Mouse (Mus musculus) mouse embryonic stem cell (cell line): ENCODE results near the gene Gm20388.

Experiments used
- in situ Hi-C, 2 experiments: fragments of 300-500 bp; cut with MboI; formaldehyde crosslinking; loops; 1 replicate in 1 of 2; 3 replicates in 1 of 2; pipeline ENCODE4 v1.14.3; 2019 to 2020; ENCODE audit warnings: low sequenced_read_pairs in 2 of 2, low pct_unique_long_range_greater_than_20kb in 1 of 2, mixed read lengths in 1 of 2; ENCODE audit not compliant: unreplicated experiment in 1 of 2

Gene Gm20388

GRCm38 (mm10) chr8:120607885-120608284 lies 697.2 kb downstream of the Gm20388 start:
- in situ Hi-C loops = no loop called here

DNA sequence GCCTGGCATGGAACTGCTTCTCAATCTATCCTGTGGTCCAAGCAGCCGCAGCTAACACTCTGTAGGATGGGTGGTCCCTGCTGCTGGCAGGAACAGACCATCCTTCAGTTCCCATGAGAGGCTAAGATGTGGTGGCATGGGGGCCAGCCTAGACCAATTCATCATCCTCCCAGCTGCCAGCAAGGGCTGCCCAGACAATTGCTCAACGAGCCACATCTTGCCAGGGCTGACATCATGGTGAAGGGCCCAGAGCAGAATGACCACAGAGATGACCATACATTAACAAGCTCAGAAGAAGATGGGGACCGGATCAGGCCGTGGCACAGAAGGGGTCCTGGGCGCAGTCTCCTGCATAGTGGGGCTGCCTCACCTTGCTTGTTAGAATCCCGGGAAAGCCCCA lies 700.2 kb downstream of the Gm20388 start:
- in situ Hi-C loops = loop anchor here in 1 of 2 experiments (5.0 kb wide), 1 partner anchor 289 kb away; no protein-coding TSS in a partner anchor

GRCm38 (mm10) chr8:120614491-120614890 lies 703.9 kb downstream of the Gm20388 start:
- in situ Hi-C loops = loop anchor here in 1 of 2 experiments (5.0 kb wide), 1 partner anchor 292 kb away; no protein-coding TSS in a partner anchor

GRCm38 (mm10) chr8:120616663-120617626 lies 706.3 kb downstream of the Gm20388 start:
- in situ Hi-C loops = no loop called here

DNA sequence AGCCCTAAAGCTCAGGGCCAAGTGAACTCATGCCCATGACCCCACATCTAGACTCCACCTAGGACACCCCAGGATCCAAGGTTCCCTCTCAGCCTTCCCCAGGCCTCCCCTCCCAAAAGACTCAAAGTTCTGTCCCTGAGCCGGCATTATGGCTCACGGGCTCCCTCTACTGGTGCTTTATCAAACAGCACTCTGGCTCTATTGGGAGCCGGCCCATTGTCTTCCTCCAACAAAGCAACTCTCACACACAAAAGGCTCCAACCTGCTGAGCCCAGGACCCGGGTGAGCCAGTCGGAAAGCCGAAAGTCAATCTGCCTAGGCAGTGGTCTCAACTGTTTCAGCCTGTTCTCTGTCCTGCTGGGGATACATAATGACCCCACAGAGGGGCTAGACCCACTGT lies 707.5 kb downstream of the Gm20388 start:
- in situ Hi-C loops = no loop called here

GRCm38 (mm10) chr8:120619235-120620180 lies 708.9 kb downstream of the Gm20388 start:
- in situ Hi-C loops = no loop called here

- in situ Hi-C loops = no loop called here
Measured at GRCm38 (mm10) chr8:120620441-120620840, 709.8 kb downstream of the Gm20388 start.

GRCm38 (mm10) chr8:120622161-120622560 lies 711.5 kb downstream of the Gm20388 start:
- in situ Hi-C loops = no loop called here

DNA sequence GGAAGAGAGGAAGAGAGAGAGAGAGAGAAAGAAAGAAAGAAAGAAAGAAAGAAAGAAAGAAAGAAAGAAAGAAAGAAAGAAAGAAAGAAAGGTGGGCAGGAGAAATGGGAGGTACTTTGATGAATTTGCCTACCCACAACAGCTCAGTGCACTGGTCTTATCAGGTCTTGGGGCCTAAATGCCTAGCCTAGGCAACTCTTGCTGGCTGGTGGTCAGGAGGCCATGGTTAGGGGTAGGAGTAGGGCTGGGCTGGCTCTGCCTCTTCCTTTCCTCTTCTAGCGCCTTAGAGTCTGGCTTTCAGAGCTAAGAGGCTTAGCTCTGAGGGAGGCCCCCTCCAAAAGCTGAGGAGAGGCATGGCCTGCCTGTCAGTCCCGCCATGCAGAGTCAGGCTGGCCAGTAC lies 713.0 kb downstream of the Gm20388 start:
- in situ Hi-C loops = no loop called here

- in situ Hi-C loops = no loop called here
Measured at GRCm38 (mm10) chr8:120626461-120626860, 715.8 kb downstream of the Gm20388 start.

GRCm38 (mm10) chr8:120627298-120627697 lies 716.7 kb downstream of the Gm20388 start:
- in situ Hi-C loops = no loop called here

DNA sequence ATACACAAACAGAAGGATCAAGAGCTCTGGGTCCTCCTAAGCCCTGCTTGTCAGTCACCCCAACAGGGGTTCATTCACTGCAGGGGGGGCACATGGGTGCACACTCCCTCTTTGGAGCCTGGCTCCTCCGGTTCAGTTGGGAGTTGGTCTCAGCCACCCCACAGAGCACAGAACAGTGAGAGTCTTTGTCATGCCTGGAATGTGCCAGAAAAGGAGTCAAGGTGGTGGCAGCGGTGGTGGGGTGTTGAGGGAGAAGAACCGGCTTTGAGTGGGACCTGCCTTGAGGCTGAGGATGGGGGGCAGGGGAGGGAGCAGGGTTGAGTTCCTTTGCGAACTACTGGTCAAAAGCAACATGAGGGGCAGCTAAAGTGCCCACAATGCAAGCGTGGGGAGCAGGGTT lies 719.4 kb downstream of the Gm20388 start:
- in situ Hi-C loops = no loop called here

- in situ Hi-C loops = no loop called here
Measured at GRCm38 (mm10) chr8:120630848-120631247, 720.2 kb downstream of the Gm20388 start.

DNA sequence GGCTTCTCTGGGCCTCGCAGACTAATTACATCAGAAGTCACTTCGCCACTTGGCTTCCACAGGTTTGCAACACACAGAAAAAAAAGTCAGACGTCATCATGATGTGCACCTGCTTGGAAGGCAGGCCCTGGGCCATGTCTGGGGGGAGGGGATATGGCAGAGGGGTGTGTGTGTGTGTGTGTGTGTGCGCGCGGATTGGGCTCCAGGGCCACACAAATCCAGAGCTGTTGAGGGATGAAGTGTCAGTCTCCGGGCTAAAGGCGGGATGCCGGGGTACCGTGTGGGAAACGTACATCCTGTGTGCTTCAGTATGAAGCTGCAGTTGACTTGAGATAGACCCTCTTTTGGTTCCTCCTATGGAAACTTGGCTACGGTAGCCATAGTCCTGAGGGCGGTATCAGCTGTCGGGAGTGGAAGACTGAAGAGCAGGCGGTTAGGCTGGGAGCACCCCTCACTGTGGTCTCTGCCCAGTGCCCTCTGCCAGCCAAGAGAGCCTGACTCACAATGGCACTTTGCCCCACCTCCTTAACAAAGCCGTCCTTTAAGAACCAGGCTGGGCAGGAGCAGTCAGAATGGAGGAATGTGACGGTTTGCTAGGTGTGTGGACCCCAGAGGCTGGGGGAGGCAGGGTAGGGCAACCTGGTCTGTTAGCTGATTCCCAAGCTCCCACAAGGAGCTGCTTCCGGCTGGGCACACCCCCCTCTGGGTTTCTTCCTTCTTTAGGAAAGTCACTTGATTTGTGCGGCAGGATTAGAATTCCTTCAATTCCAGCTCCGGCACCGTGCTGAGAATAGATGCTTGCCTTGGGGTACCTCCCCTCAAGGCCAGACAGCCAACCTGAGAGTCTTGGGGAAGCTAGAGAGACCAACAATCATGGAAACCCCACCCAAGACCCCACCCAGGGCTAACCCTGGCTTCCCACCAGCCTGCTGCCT lies 721.1 kb downstream of the Gm20388 start:
- in situ Hi-C loops = no loop called here

DNA sequence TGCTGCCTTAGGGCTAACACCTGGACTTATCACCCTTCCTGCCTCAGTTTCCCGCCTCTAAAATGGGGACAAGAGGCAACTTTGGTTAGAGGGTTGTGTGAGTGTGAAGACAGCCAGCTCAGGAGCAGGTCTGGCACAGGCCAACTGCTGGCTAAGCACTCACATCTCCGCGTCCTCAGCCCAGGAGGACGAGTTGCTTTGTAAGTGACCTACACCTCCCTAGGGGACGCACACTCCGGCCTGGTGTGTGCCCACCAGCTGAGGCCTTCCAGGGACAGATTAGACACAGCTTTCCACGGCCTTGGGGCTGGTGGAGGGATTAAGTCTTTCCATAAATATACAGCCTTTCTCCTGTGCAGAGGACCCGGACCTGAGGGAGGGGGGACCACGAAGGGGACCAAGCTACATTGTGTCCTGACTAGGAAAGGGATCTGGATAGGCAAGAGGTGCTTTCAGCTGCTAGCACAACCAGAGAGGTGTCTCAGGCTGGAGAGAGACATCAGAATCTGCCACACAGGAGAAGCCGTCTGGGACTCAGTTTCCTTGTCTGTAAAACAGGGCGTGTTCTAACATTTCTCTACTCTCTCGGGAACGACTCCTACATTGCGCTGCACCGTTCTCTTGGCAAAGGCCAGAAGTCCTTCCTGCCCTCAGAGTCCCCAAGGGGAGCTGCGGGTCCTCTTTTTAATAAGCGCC lies 722.5 kb downstream of the Gm20388 start:
- in situ Hi-C loops = no loop called here

DNA sequence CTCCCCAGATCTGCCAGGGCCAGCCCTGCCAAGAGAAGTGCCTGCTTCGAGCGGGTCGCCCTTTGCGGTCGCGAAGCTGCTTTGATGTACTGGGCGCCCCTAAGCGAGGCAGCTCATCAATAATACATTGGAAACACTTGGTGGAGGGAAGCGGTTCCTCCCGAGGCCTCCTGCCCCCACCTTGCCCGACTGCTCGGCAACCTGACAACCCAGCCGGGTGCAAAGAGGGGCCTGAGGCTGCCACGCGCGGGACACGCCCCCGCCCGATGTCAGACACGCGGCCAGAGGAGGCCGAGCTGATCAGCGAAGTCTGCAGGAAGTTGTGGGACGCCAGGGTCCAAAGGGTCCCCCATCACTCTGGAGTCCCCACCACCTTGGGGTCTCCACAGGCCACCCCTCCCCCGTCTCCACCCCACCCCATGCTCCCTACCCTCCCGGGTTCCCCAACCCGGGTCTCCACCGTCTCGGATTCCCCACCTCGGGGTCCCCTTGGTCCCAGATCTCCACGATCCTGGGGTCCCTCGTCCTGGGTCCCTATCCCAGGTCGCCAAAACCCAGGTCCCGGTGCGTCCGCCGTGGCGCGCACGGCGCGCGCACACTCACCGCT lies 723.1 kb downstream of the Gm20388 start:
- in situ Hi-C loops = no loop called here

- in situ Hi-C loops = no loop called here
Measured at GRCm38 (mm10) chr8:120634329-120634839, 723.7 kb downstream of the Gm20388 start.
